Mouse (Mus musculus): ENCODE measurements around the gene Cmtr1.

Cmtr1 gene

DNA sequence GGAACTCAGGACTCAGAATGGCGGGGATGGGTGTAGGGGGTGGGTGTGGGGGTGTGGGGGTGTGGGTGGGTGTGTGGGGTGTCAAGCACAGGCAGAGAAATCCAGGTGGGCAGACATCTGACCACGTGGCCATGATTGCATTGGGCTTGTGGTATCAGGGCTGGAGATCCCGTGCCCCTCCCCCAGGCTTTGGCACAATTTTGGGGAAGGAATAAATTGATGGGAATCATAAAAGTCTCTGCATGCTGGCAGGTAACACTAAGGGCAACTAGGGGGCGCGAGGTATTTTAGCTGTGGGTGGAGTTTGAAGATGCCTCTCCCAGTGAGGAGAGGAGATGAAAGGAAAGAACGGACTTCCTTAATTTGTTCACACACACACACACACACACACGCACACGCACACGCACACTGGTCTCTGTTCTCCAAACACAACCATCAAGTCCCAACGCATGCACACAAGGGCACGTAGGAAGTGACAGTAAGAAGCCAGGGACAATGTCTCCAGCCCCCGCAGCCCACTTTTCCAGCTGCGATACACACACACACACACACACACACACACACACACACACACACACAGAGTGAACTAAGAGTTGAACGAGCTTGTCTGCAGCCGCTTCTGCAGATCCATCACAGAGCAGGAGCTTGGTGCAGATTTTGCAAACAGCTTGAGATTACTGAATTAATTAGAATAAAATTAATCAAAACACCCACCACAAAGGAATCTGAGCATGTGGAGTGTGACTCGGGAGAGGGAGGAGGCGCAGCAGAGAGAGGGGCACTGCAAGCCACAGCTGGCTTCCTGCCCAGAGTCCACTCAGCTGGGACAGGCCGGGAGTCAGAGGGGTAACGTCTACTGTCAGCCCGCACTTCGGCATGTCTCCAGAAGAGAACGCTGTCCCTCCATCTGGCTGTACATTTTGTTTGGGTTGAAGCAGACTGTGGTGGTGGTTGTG is 77.7 kb downstream of the Cmtr1 start:
- DNase-seq, result no peak

DNA sequence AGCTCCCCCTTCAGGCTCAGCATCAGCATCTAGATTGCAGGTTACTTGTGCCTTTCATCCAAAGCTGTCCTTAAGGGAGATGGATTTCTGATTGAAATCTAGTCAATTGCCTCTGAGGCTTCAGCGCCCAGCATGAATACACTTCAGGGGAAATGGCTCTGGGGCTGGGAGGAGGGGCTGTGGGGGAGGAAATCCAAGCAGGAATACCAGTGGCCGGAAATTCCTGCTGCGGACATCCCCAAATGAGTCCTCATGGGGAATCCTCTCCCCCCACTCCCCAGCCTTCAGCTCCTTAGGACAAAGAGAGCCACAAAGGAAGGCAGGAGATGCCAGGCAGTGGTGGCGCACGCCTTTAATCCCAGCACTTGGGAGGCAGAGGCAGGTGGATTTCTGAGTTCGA is 87.1 kb downstream of the Cmtr1 start:
- no peak for DNase-seq

DNA sequence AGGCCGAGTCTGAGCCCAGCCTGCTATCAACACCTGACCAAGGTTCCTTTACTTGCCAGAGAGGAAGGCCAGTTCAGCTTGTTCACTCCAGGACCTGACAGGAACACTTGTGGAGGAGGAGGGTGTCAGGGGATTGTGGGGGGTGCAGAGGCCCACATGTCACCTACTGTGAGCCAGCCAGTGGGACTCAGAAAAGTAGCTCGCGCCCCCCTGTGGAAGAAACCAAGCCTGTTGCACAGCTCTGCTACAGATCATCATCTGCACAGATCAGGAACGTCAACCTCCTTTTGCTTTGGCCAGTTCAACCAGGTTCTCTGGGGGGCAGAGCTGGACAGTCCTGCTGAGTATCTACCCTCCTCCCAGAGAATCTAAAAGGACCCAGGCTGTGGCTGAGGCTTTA is 94.1 kb downstream of the Cmtr1 start:
- DNase-seq, result no peak

All from cerebellum, postnatal 36 days (tissue).